Mouse (Mus musculus) brain, adult 10 weeks (tissue): ENCODE data around the gene Slc4a1ap. TPM values are rescaled to one million over a fixed set of nuclear protein-coding genes. Genes with fewer than 3 reads are reported as not detected.

ENCODE experiments used
- polyA plus RNA-seq: library from polyadenylated mRNA; stranded (reverse); fragments of 350-450 nt; fragmentation: Illumina TruSeq; extraction: RNeasy Lipid Tissue Mini Kit (QIAGEN cat#74804); gene quantifications from one replicate; pipeline ENCODE4 v1.2.3, GENCODE M21; 2015; ENCODE audit warnings: low read depth, low replicate concordance

Gene Slc4a1ap
- 30.1 TPM for polyA plus RNA-seq

GRCm38 (mm10) chr5:31526354-31527116 lies at the start of gene Slc4a1ap:
Slc4a1ap (plus strand) TSS chr5:31526995.

GRCm38 (mm10) chr5:31485440-31485839 lies 41.4 kb upstream of the Slc4a1ap start, which contains the start of gene 4930548H24Rik:
4930548H24Rik (plus strand) TSS chr5:31485740.

DNA sequence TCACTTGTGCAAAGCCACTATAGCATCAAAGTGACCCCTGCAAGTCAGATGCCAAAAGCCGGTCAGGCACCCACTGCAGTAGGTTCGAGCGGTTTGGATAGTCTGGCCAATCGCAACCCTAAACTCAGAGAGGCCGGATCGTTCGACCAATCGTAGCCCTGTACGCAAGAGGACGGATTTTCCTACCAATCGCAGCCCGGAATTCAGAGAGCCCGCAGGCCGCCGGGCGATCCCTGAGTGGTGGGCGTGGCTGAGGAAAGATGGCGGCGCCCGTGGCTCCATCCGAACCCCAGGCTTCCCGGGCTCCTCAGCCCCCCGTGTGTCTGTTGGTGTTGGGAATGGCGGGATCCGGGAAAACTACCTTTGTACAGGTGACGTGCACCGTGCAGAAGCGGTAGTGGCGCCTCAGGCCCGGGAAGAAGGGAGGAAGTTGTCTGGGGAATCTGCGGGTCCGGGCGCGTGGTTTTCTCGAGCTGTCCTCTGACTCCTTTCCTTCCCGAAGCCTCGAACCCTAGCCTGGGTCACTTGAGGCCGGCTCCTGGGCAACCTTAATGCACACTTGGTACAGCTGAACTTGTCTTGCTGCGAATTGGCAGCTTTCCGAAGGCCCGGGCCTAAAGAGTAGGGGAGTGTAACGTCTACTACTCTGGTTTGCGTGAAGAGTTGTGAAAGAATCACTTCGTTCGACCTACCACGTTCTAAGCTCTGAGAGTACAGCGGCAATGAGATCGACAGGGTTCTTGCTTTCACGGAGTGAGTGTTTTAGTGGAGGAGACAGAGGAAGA lies 32.1 kb upstream of the Slc4a1ap start, which contains the start of gene Gpn1:
Gene Gpn1 (plus strand): TSS at position 229 of the 785 bp plus-strand sequence.

GRCm38 (mm10) chr5:31527707-31528106 lies 912 bp downstream of the Slc4a1ap start, which contains the start of gene Supt7l:
Supt7l (minus strand) TSS chr5:31527807.

DNA sequence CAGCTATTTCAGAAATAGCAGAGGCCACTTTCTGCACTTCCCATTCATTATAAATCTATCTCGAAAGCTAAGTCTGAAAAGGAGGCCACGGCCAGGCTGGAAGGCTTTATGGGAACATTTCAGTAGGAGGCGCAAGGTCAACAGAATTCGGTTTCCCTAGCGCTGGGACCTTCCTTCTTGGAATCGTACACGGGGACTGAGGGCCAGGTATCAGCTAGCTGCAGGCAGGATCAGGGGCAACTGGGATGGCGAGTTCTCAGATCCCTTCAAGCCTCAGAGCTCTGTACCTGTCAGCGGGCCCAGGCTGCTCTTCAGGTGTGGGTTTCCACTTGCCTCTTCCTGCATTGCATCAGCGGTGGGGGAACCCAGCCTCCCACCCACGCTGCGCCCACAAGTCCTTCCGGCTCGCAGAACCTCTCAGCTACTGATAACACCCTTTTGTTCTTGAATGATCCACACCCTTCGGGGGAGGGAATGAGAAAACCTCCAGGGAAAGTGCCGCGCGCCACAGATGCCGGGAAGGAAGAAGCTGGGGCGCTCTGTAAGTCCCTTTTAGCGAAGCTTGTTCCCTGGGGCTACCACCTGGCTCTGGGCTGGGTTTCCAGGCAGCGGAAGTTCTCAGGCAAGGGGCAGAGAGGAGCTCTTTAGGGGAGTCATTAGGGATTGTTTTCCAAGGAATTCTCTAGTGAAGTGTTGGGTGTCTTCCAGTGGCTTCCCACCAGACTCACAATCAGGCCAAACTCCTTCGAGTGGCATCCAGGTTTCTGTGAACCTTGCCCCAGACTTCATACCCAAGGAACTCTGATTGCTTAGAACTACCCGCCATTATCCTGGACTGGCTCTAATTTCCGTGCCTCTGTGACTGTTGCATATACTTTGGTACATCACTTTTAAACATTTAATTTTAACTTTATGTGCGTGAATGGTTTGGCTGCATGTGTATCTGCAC lies 70.0 kb downstream of the Slc4a1ap start, which contains the start of gene Mrpl33:
Gene Mrpl33 (plus strand): TSS at position 455 of the 949 bp plus-strand sequence.

Other genes starting within 250 kb of the Slc4a1ap start
- gene Ift172, start 235.9 kb upstream of the Slc4a1ap start, polyA plus RNA-seq: 44.4 TPM
- gene Fndc4, start 230.9 kb upstream of the Slc4a1ap start, polyA plus RNA-seq: 147 TPM
- 0.37 TPM for gene Gckr, start 229.6 kb upstream of the Slc4a1ap start, polyA plus RNA-seq
- 34.3 TPM for gene Zfp512, start 74.6 kb upstream of the Slc4a1ap start, polyA plus RNA-seq
- gene 4930548H24Rik, start 41.3 kb upstream of the Slc4a1ap start, polyA plus RNA-seq: not detected
- gene Gpn1, start 32.3 kb upstream of the Slc4a1ap start, polyA plus RNA-seq: 26.5 TPM
- gene Supt7l, start 812 bp downstream of the Slc4a1ap start, polyA plus RNA-seq: 14.7 TPM
- gene Mrpl33, start 69.9 kb downstream of the Slc4a1ap start, polyA plus RNA-seq: 143 TPM
- 3.5 TPM for gene Rbks, start 170.6 kb downstream of the Slc4a1ap start, polyA plus RNA-seq
- gene Babam2, start 170.7 kb downstream of the Slc4a1ap start, polyA plus RNA-seq: 33.8 TPM